Mouse (Mus musculus): ENCODE results near the gene Cstad.

GRCm38 (mm10) chr2:30545706-30546105 is 49.1 kb upstream of the Cstad start:
- no peak for TF ChIP-seq POLR2A (IDR thresholded peaks at IDR 0.05; ENCODE audit: extremely low read depth, insufficient read depth, low read length)
- TF ChIP-seq CTCF (IDR thresholded peaks at IDR 0.05; ENCODE audit: low read depth, low read length) = no peak
